Mouse (Mus musculus) heart, embryonic 13.5 days (tissue): ENCODE measurements at regions not wholly inside any gene's neighbourhood (a gene's known extent, or its start where the extent isn't known, plus 50 kb on each side); places are given as distances from the start of the nearest gene placed in this dataset.

Experiments
- ATAC-seq: fragments of 200-750 bp; cut with Nextera tagmentation; 2 replicates; pipeline ENCODE4 v1.8.0; 2017; ENCODE audit warnings: moderate TSS enrichment; ENCODE audit not compliant: insufficient number of reproducible peaks, low FRiP score, low TSS enrichment; ENCODE audit errors: extremely low read depth
- H3K27ac ChIP-seq: fragments of 300-500 bp; sonication (generic); replicated peaks from 2 replicates; pipeline ENCODE4 v1.5.1; 2015; ENCODE audit warnings: moderate library complexity, mild to moderate bottlenecking, inconsistent platforms
- H3K27me3 ChIP-seq: fragments of 300-500 bp; sonication (generic); replicated peaks from 2 replicates; pipeline ENCODE4 v1.6.1; 2015; ENCODE audit warnings: mild to moderate bottlenecking, inconsistent platforms
- H3K36me3 ChIP-seq: fragments of 300-500 bp; sonication (generic); 2 replicates; pipeline ENCODE4 v1.6.1; 2015; ENCODE audit warnings: mild to moderate bottlenecking, inconsistent platforms
- H3K4me1 ChIP-seq: fragments of 300-500 bp; sonication (generic); 2 replicates; pipeline ENCODE4 v1.6.1; 2015; ENCODE audit warnings: inconsistent platforms
- H3K4me2 ChIP-seq: fragments of 300-500 bp; sonication (generic); 2 replicates; pipeline ENCODE4 v1.6.1; 2015; ENCODE audit warnings: inconsistent platforms, mild to moderate bottlenecking, moderate library complexity
- H3K4me3 ChIP-seq: fragments of 300-500 bp; sonication (generic); 2 replicates; pipeline ENCODE4 v1.5.1; 2015; ENCODE audit warnings: moderate library complexity, mild to moderate bottlenecking, inconsistent platforms
- H3K9ac ChIP-seq: fragments of 300-500 bp; sonication (generic); 2 replicates; pipeline ENCODE4 v1.6.1; 2015; ENCODE audit warnings: inconsistent platforms, mild to moderate bottlenecking, moderate library complexity
- H3K9me3 ChIP-seq: fragments of 300-500 bp; sonication (generic); 2 replicates; pipeline ENCODE4 v1.6.1; 2016; ENCODE audit warnings: inconsistent platforms
- WGBS: fragments of 180-500 bp; shearing (Covaris S2); methylation state at CpG from one replicate; pipeline ENCODE4 v1.1.7; 2015; ENCODE audit warnings: mixed read lengths; 5-methylcytosine and 5-hydroxymethylcytosine counted together

DNA sequence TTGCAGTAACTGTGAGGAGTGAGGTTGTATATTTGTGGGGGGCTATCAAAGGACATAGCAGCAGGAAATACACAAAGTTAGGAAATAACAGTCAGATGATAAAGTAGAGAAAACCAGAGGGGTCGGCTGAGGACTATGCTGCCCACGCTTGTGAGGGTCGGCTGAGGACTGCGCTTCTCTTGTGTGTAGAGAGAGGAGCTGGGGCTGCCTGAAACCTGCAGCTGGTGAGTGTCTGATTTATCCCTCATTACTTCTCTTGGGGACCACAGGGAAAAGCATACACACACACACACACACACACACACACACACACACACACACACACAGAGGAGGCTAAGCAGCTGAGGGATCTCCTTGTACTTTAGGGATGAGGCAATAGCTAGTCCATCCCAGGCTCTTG lies 124.3 kb upstream of the Rbfox1 start:
- ATAC-seq, result no peak
- H3K4me1 ChIP-seq, result no peaks in the 10 kb centered on the region
- no peak overlapping the region for H3K27ac ChIP-seq
- WGBS, result 87% methylated on average over 4 of the region's 4 CpGs
- H3K4me2 ChIP-seq, result no peak overlapping the region
- H3K27me3 ChIP-seq, result no peaks in the 10 kb centered on the region
- H3K9me3 ChIP-seq, result no peaks in the 10 kb centered on the region
- no peaks in the 10 kb centered on the region for H3K36me3 ChIP-seq
- H3K4me3 ChIP-seq, result no peak overlapping the region
- H3K9ac ChIP-seq, result no peak overlapping the region

DNA sequence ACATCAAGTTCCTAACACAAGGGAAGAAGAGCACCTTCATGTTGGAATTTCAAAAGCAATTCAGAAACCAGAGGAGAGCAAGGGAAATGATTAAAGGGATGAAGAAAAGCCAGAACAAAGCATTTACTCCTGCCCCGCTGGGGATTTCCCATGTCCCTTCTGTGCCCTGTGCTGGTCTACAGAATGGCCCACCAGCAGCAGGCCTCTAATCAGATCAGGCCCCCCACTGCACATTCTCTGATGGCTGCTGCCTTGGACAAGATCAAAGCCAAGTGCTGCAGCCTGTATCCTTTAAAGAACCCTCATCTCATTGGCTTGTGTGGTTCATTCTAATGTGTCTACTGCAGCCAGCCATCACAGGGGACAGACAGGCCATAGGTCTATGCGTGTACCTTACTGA lies 126.1 kb upstream of the Rbfox1 start:
- no peak overlapping the region for H3K4me2 ChIP-seq
- no peak overlapping the region for H3K4me3 ChIP-seq
- no peaks in the 10 kb centered on the region for H3K9me3 ChIP-seq
- no peak overlapping the region for H3K27ac ChIP-seq
- H3K36me3 ChIP-seq, result no peaks in the 10 kb centered on the region
- ATAC-seq, result no peak
- no peaks in the 10 kb centered on the region for H3K27me3 ChIP-seq
- WGBS, result 78% methylated on average over 2 of the region's 2 CpGs
- H3K9ac ChIP-seq, result no peak overlapping the region
- no peaks in the 10 kb centered on the region for H3K4me1 ChIP-seq

DNA sequence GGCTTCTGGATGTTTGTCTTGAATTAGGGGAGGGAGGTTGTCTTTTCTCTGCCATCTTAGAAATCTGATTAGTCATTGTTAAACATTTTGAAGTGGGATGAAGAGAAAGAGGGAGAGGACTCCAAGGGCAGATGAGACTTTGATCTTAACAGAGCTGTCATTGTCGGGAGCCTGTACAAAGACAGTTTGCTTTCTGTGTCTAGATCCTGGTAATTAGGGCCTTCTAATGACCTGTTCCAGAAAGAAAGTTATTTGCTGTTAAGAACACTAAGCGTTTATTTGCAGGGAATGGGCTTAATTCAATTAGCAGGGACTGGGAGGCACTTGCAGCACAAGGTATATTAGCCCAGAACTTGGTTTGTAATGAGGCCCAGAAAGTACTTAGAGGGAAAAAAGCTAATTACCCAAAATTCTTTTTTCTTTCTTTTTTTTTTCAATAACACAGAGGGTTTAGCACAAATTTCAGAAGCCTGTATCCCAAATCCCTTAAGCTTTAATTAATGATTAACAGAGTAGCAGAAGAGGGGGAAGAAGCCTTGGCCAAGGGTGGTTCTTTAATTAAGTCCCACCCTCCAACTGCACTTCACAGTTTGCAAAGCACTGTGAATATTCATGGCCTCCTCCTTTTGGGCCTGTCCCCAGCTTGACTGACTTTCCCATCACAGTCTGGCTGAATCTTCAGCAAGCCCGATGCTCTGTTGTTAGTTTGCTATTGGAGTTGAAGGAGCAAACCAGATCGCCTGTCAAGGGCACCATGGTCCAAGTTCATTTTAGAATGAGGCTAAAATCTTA lies 142.2 kb upstream of the Rbfox1 start:
- Histone ChIP-seq H3K36me3 (no peaks in the 10 kb centered on the region), H3K4me1 (no peaks in the 10 kb centered on the region), H3K27me3 (no peaks in the 10 kb centered on the region), H3K9ac (no peak overlapping the region), H3K9me3 (no peaks in the 10 kb centered on the region), H3K27ac (no peak overlapping the region), H3K4me3 (no peak overlapping the region), H3K4me2 (no peak overlapping the region)
- WGBS, result 56% methylated on average over 4 of the region's 4 CpGs
- no peak for ATAC-seq

DNA sequence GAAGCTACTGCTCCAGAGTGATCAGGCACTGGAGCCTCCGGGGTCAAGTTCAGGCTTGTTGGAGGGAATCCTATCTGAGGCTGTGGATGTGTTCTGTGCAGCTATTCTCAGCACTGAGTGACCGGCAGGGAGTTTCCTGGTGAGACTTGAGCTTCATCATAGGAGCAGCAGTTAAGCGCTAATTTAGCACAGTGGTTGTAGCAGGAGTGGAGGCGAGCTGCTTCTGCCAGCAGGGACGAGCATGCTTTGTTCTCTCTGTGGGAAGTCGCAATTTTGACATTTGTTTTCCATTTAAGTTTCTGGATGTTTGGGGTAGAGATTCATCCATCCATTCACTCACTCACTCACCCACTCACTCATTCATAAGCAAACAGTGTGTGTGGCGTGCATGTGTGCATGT lies 144.4 kb upstream of the Rbfox1 start:
- Histone ChIP-seq H3K9ac (no peak overlapping the region), H3K9me3 (no peaks in the 10 kb centered on the region), H3K4me3 (no peak overlapping the region), H3K36me3 (no peaks in the 10 kb centered on the region), H3K4me1 (no peaks in the 10 kb centered on the region), H3K27me3 (no peaks in the 10 kb centered on the region), H3K27ac (no peak overlapping the region), H3K4me2 (no peak overlapping the region)
- 64% methylated on average over 7 of the region's 7 CpGs for WGBS
- ATAC-seq, result no peak

DNA sequence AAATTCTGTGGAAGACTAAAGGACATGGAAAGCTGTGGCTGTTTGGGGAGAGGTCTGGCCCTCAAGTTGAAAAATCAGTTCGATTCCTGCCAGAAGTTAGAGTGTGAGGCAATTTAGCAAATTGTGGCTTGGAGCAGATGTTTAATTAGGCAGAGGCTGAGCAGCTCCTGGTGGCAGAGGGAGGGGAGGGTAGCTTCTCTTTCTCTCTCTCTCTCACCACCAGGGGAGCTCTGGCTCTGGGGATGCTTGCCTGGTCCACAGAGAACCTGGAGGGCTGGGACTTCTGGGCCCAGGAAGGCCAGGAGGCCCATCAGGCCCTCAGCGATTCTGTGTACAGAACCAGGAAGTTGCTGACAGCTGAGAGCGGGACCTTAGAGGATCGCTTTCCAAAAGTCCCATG lies 151.5 kb upstream of the Rbfox1 start:
- no peak overlapping the region for H3K4me3 ChIP-seq
- H3K4me2 ChIP-seq, result no peak overlapping the region
- no peak overlapping the region for H3K9ac ChIP-seq
- 55% methylated on average over 4 of the region's 4 CpGs for WGBS
- no peak overlapping the region for H3K27ac ChIP-seq
- H3K4me1 ChIP-seq, result no peaks in the 10 kb centered on the region
- no peaks in the 10 kb centered on the region for H3K27me3 ChIP-seq
- H3K9me3 ChIP-seq, result no peaks in the 10 kb centered on the region
- no peaks in the 10 kb centered on the region for H3K36me3 ChIP-seq
- ATAC-seq, result no peak

DNA sequence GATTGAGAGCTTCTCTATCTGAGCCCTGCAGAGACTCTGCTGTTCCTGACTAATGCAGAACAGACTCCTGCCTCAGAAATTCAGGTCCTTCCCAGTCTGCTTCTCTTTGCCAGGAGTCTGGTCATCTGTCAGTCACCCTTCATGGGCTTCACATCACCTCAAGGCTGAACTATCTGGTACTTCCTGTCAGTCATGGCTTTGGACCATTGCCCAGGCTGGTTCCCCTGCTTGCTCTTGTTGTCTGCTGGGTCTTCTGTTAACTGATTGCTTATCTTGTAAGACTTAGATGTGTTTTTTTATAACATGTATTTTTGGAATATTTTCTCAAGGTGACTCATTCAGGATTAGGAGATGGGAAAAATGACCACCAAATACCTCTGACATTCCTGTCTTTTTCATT lies 162.6 kb upstream of the Rbfox1 start:
- ATAC-seq, result no peak
- no peaks in the 10 kb centered on the region for H3K27me3 ChIP-seq
- H3K36me3 ChIP-seq, result no peaks in the 10 kb centered on the region
- no peaks in the 10 kb centered on the region for H3K9me3 ChIP-seq
- no peaks in the 10 kb centered on the region for H3K4me1 ChIP-seq
- no peak overlapping the region for H3K4me3 ChIP-seq
- H3K4me2 ChIP-seq, result no peak overlapping the region
- no peak overlapping the region for H3K9ac ChIP-seq
- H3K27ac ChIP-seq, result no peak overlapping the region

DNA sequence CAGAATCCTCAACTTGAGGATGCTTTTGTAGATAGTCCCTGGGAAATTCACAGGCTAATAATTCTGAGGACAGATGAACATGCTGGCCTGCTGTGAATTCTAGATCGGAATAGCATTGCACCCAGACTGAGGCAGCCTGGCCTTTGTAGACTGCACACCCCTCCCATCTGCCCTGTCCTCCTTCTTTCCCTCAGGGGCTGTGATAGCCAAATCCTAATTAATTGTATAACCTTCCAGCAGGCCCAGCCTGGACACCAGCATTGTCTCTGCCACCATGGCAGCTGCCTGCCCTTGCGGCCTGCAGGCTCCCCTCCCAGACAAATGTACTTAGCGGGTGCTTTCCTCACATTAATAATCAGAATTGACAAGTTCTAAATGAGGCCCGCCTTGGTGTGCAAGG lies 171.7 kb upstream of the Rbfox1 start:
- no peaks in the 10 kb centered on the region for H3K9me3 ChIP-seq
- no peak for ATAC-seq
- H3K9ac ChIP-seq, result no peak overlapping the region
- no peaks in the 10 kb centered on the region for H3K27me3 ChIP-seq
- H3K4me2 ChIP-seq, result no peak overlapping the region
- WGBS, result 77% methylated on average over 4 of the region's 4 CpGs
- H3K36me3 ChIP-seq, result no peaks in the 10 kb centered on the region
- no peak overlapping the region for H3K4me3 ChIP-seq
- no peaks in the 10 kb centered on the region for H3K4me1 ChIP-seq
- no peak overlapping the region for H3K27ac ChIP-seq

DNA sequence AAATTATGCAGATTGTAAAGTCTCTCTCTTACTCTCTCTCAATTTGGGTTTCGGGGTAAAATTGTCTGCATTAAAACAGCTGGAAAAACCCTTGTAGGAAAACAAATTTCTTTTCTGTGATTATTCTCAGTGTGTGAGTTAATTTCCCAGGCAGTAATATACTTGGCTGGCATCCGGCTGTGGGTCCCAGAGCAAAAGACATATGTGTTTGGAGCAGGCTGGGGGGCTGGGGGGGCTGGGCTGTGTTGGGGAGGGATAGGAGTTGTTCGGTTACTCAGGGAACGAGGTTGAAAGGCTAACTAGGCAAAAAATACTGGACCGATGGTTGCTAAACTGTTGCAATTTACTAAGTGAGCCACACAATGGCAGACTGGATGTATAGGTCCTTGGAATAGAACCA lies 175.3 kb upstream of the Rbfox1 start:
- Histone ChIP-seq H3K4me2 (no peak overlapping the region), H3K9me3 (no peaks in the 10 kb centered on the region), H3K27ac (no peak overlapping the region), H3K27me3 (no peaks in the 10 kb centered on the region), H3K4me1 (no peaks in the 10 kb centered on the region), H3K9ac (no peak overlapping the region), H3K4me3 (no peak overlapping the region), H3K36me3 (no peaks in the 10 kb centered on the region)
- no peak for ATAC-seq
- 75% methylated on average over 5 of the region's 5 CpGs for WGBS

DNA sequence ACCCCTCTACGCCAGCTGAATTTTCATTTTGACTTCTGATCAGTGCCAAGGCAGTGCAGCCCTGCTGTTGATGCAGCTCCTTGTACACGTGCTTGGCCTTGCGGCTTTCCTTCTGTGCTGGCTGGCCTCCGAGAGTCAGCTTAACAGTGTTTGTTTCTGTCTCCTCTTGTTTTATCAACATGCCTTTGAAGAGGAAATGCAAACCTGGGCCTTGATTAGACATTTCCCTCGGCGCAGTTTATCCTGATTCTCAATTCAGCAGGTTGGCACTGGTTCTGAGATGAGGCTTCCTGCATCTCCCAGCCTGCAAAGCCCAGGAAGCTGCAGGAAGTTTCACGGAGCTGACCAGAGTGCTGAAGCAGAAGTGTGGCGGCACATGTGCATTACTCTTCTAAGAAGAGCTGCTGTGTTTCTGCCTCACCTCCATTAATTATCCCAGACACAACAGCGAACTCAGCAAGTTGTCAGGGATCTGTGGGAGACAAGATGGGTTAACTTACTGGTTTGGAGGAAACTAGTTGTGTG lies 184.4 kb upstream of the Rbfox1 start:
- H3K27me3 ChIP-seq, result no peaks in the 10 kb centered on the region
- H3K4me1 ChIP-seq, result no peaks in the 10 kb centered on the region
- H3K9ac ChIP-seq, result no peak overlapping the region
- H3K9me3 ChIP-seq, result no peaks in the 10 kb centered on the region
- ATAC-seq, result no peak
- H3K27ac ChIP-seq, result no peak overlapping the region
- H3K4me3 ChIP-seq, result no peak overlapping the region
- 46% methylated on average over 9 of the region's 9 CpGs for WGBS
- H3K36me3 ChIP-seq, result no peaks in the 10 kb centered on the region
- no peak overlapping the region for H3K4me2 ChIP-seq

DNA sequence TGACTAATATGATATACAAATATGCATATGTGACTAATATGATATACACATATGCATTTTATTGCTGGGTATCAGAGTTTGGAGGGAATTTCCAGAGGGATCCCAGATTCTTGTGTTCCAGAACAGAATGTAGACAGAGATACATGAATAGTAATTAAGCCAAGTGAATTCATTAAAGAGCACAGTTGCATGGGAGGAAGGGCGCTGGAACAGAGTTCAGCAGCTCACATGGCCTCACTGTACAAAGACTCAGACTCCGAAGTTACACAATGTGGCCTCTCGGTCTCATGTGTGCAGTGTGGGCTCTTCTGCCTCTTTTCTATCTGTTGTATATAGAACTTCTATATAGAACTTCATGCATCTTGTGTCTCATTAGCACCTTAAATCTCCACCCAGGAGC lies 196.8 kb upstream of the Rbfox1 start:
- H3K9ac ChIP-seq, result no peak overlapping the region
- H3K4me2 ChIP-seq, result no peak overlapping the region
- no peaks in the 10 kb centered on the region for H3K27me3 ChIP-seq
- no peaks in the 10 kb centered on the region for H3K9me3 ChIP-seq
- H3K4me3 ChIP-seq, result no peak overlapping the region
- no peaks in the 10 kb centered on the region for H3K36me3 ChIP-seq
- 90% methylated on average over 3 of the region's 3 CpGs for WGBS
- no peaks in the 10 kb centered on the region for H3K4me1 ChIP-seq
- ATAC-seq, result no peak
- no peak overlapping the region for H3K27ac ChIP-seq

DNA sequence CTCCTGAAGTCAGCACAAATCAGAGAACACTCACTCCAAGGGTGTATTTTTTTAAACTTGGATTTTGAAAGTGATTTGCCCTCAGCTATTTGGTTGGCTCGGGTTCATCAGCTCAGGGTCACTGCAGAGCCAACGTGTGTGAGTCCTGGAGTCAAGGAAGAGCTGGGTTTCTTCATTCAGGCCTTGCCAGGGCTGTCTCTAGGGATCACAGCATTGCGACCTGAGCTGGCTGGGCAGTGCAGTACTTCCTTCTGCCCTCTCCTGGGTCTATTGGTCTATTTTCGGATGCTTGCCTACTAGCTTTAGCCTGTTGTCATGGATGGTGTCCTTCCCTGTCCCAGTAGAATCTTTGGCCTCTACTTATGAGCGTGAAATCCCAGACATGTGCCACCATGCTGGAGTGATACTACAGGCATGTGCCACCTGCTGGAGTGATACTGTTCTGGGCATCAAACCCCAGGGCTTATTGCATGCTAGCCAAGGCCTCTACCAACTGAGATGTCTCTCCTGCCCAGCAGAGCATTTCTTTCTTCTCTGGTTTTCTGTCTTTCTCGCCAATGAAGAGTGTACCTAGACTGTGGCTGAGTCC lies 211.7 kb upstream of the Rbfox1 start:
- no peak for ATAC-seq

DNA sequence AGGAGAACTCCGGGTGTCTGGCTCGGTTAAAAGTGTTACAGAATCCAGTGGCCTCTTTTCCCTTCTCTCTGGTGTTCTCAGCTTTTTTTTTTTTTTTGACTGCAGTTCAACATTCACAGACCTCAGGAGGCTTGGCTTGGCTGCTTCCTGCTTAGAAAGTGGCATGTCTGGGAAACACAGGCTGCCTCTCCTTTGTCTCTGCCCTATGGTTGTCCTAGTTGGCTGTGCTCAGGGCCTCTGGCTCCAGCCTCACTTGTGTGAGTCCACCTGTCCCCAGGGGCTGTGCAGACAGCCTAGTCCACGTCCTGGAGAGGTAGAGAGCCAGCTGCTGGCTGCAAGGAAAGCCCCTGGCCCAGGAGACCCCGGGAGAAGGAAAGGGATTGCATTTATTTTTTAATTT lies 212.3 kb upstream of the Rbfox1 start:
- Histone ChIP-seq H3K9me3 (no peaks in the 10 kb centered on the region), H3K4me3 (no peak overlapping the region), H3K4me1 (no peaks in the 10 kb centered on the region), H3K27ac (no peak overlapping the region), H3K9ac (no peak overlapping the region), H3K27me3 (no peaks in the 10 kb centered on the region), H3K4me2 (no peak overlapping the region), H3K36me3 (no peaks in the 10 kb centered on the region)
- ATAC-seq, result no peak
- 64% methylated on average over 4 of the region's 4 CpGs for WGBS

More for the DNA sequence above, 211.7 kb upstream of the Rbfox1 start:
- no peak overlapping the region for H3K4me2 ChIP-seq
- H3K27ac ChIP-seq, result no peak overlapping the region
- H3K4me1 ChIP-seq, result no peaks in the 10 kb centered on the region
- H3K9ac ChIP-seq, result no peak overlapping the region
- no peak overlapping the region for H3K4me3 ChIP-seq
- H3K9me3 ChIP-seq, result no peaks in the 10 kb centered on the region
- no peaks in the 10 kb centered on the region for H3K27me3 ChIP-seq
- H3K36me3 ChIP-seq, result no peaks in the 10 kb centered on the region
- WGBS, result 64% methylated on average over 6 of the region's 6 CpGs
